Mouse (Mus musculus): ENCODE measurements around the gene Gpr55. TPM values are rescaled to one million over a fixed set of nuclear protein-coding genes. Genes with fewer than 3 reads are reported as not detected.

Gene Gpr55
- polyA plus RNA-seq, 1 experiment from 2014 or later, result not detected

- DNase-seq (ENCODE audit: low spot score), result no peak
- H3K9me3 ChIP-seq (replicated peaks), result no peaks in the 10 kb centered on the region
- peaks cover 38% of the 10 kb centered on the region for H3K4me1 ChIP-seq
- no peak overlapping the region for H3K27ac ChIP-seq (replicated peaks)
- H3K4me3 ChIP-seq, result no peak overlapping the region
- WGBS, result 93% methylated on average over 5 of the region's 5 CpGs
- no peaks in the 10 kb centered on the region for H3K27me3 ChIP-seq (ENCODE audit: low read depth, poor library complexity, severe bottlenecking)
- no peaks in the 10 kb centered on the region for H3K36me3 ChIP-seq
Measured at GRCm38 (mm10) chr1:85925183-85925582, 35.6 kb downstream of the Gpr55 start.

GRCm38 (mm10) chr1:85922865-85923211 is 38.0 kb downstream of the Gpr55 start:
- H3K9me3 ChIP-seq (replicated peaks), result no peaks in the 10 kb centered on the region
- DNase-seq (ENCODE audit: low spot score), result no peak
- H3K27ac ChIP-seq (replicated peaks), result no peak overlapping the region
- H3K4me3 ChIP-seq, result no peak overlapping the region
- WGBS, result 74% methylated on average over 5 of the region's 5 CpGs
- H3K36me3 ChIP-seq, result no peaks in the 10 kb centered on the region
- peaks cover 30% of the 10 kb centered on the region for H3K4me1 ChIP-seq
- no peaks in the 10 kb centered on the region for H3K27me3 ChIP-seq (ENCODE audit: low read depth, poor library complexity, severe bottlenecking)

GRCm38 (mm10) chr1:85922127-85922864 is 38.5 kb downstream of the Gpr55 start:
- H3K27ac ChIP-seq (replicated peaks), result no peak overlapping the region
- no peaks in the 10 kb centered on the region for H3K27me3 ChIP-seq (ENCODE audit: low read depth, poor library complexity, severe bottlenecking)
- peaks cover 31% of the 10 kb centered on the region for H3K4me1 ChIP-seq
- H3K36me3 ChIP-seq, result no peaks in the 10 kb centered on the region
- WGBS, result 66% methylated on average over 7 of the region's 7 CpGs
- no peaks in the 10 kb centered on the region for H3K9me3 ChIP-seq (replicated peaks)
- no peak for DNase-seq (ENCODE audit: low spot score)
- H3K4me3 ChIP-seq, result no peak overlapping the region

- Histone ChIP-seq H3K27me3 (ENCODE audit: low read depth, poor library complexity, severe bottlenecking) (no peaks in the 10 kb centered on the region), H3K36me3 (no peaks in the 10 kb centered on the region), H3K4me1 (peaks cover 37% of the 10 kb centered on the region), H3K27ac (replicated peaks) (no peak overlapping the region), H3K9me3 (replicated peaks) (no peaks in the 10 kb centered on the region), H3K4me3 (no peak overlapping the region)
- 84% methylated on average over 7 of the region's 7 CpGs for WGBS
- no peak for DNase-seq (ENCODE audit: low spot score)
Measured at GRCm38 (mm10) chr1:85921725-85922124, 39.1 kb downstream of the Gpr55 start.

GRCm38 (mm10) chr1:85919621-85920020 is 41.2 kb downstream of the Gpr55 start:
- WGBS, result 88% methylated on average over 7 of the region's 7 CpGs

GRCm38 (mm10) chr1:85916830-85917450 is 43.9 kb downstream of the Gpr55 start:
- Histone ChIP-seq H3K27ac (replicated peaks) (peak overlapping the region; percentile 71), H3K4me3 (no peak overlapping the region)
- WGBS, result 19% methylated on average over 4 of the region's 4 CpGs

More at GRCm38 (mm10) chr1:85919621-85920020, 41.2 kb downstream of the Gpr55 start:
- H3K4me1 ChIP-seq, result peaks cover 43% of the 10 kb centered on the region
- H3K27me3 ChIP-seq (ENCODE audit: low read depth, poor library complexity, severe bottlenecking), result no peaks in the 10 kb centered on the region
- H3K27ac ChIP-seq (replicated peaks), result no peak overlapping the region
- DNase-seq (ENCODE audit: low spot score), result no peak
- no peaks in the 10 kb centered on the region for H3K9me3 ChIP-seq (replicated peaks)
- no peak overlapping the region for H3K4me3 ChIP-seq
- H3K36me3 ChIP-seq, result no peaks in the 10 kb centered on the region

GRCm38 (mm10) chr1:85915890-85916289 is 44.9 kb downstream of the Gpr55 start:
- Histone ChIP-seq H3K27ac (replicated peaks) (no peak overlapping the region), H3K4me3 (no peak overlapping the region)

More at GRCm38 (mm10) chr1:85916830-85917450, 43.9 kb downstream of the Gpr55 start:
- H3K36me3 ChIP-seq, result no peaks in the 10 kb centered on the region
- no peaks in the 10 kb centered on the region for H3K27me3 ChIP-seq (ENCODE audit: low read depth, poor library complexity, severe bottlenecking)
- DNase-seq (ENCODE audit: low spot score), result peak; percentile 78
- peaks cover 29% of the 10 kb centered on the region for H3K4me1 ChIP-seq
- no peaks in the 10 kb centered on the region for H3K9me3 ChIP-seq (replicated peaks)

GRCm38 (mm10) chr1:85913078-85913755 is 47.6 kb downstream of the Gpr55 start:
- DNase-seq (ENCODE audit: low spot score), result no peak
- Histone ChIP-seq H3K4me1 (peaks cover 21% of the 10 kb centered on the region), H3K27me3 (ENCODE audit: low read depth, poor library complexity, severe bottlenecking) (no peaks in the 10 kb centered on the region), H3K27ac (replicated peaks) (no peak overlapping the region), H3K36me3 (peaks cover 23% of the 10 kb centered on the region), H3K4me3 (no peak overlapping the region), H3K9me3 (replicated peaks) (no peaks in the 10 kb centered on the region; the same call in 1 of the 2 replicates)
- WGBS, result 95% methylated on average over 7 of the region's 7 CpGs

More at GRCm38 (mm10) chr1:85915890-85916289, 44.9 kb downstream of the Gpr55 start:
- Histone ChIP-seq H3K4me1 (peaks cover 25% of the 10 kb centered on the region), H3K27me3 (ENCODE audit: low read depth, poor library complexity, severe bottlenecking) (no peaks in the 10 kb centered on the region), H3K36me3 (0 out of 2 replicates have a peak, but pooled peaks cover 4% of the 10 kb centered on the region), H3K9me3 (replicated peaks) (no peaks in the 10 kb centered on the region; the same call in 1 of the 2 replicates)
- DNase-seq (ENCODE audit: low spot score), result no peak

- no peak for DNase-seq (ENCODE audit: low spot score)
- no peaks in the 10 kb centered on the region; the same call in 1 of the 2 replicates for H3K9me3 ChIP-seq (replicated peaks)
- 84% methylated on average over 13 of the region's 13 CpGs for WGBS
- H3K4me1 ChIP-seq, result no peaks in the 10 kb centered on the region
- H3K36me3 ChIP-seq, result peaks cover 65% of the 10 kb centered on the region
- no peaks in the 10 kb centered on the region for H3K27me3 ChIP-seq (ENCODE audit: low read depth, poor library complexity, severe bottlenecking)
- H3K4me3 ChIP-seq, result no peak overlapping the region
- H3K27ac ChIP-seq (replicated peaks), result no peak overlapping the region
Measured at GRCm38 (mm10) chr1:85908754-85909590, 51.8 kb downstream of the Gpr55 start.

GRCm38 (mm10) chr1:85906892-85907291 is 53.9 kb downstream of the Gpr55 start:
- 95% methylated on average over 12 of the region's 12 CpGs for WGBS
- no peak overlapping the region for H3K4me3 ChIP-seq
- no peak for DNase-seq (ENCODE audit: low spot score)
- H3K4me1 ChIP-seq, result peaks cover 3% of the 10 kb centered on the region; the same call in 1 of the 2 replicates
- no peaks in the 10 kb centered on the region for H3K27me3 ChIP-seq (ENCODE audit: low read depth, poor library complexity, severe bottlenecking)
- peaks cover 83% of the 10 kb centered on the region for H3K36me3 ChIP-seq
- no peak overlapping the region for H3K27ac ChIP-seq (replicated peaks)
- H3K9me3 ChIP-seq (replicated peaks), result no peaks in the 10 kb centered on the region; the same call in 1 of the 2 replicates

GRCm38 (mm10) chr1:85902108-85902561 is 58.7 kb downstream of the Gpr55 start:
- WGBS, result 86% methylated on average over 7 of the region's 7 CpGs
- DNase-seq (ENCODE audit: low spot score), result no peak
- Histone ChIP-seq H3K27ac (replicated peaks) (no peak overlapping the region), H3K9me3 (replicated peaks) (no peaks in the 10 kb centered on the region), H3K4me3 (no peak overlapping the region), H3K4me1 (peaks cover 50% of the 10 kb centered on the region), H3K36me3 (peaks cover 54% of the 10 kb centered on the region), H3K27me3 (ENCODE audit: low read depth, poor library complexity, severe bottlenecking) (no peaks in the 10 kb centered on the region)

- DNase-seq (ENCODE audit: low spot score), result no peak
- Histone ChIP-seq H3K4me3 (no peak overlapping the region), H3K9me3 (replicated peaks) (no peaks in the 10 kb centered on the region), H3K27me3 (ENCODE audit: low read depth, poor library complexity, severe bottlenecking) (no peaks in the 10 kb centered on the region), H3K36me3 (peaks cover 49% of the 10 kb centered on the region), H3K27ac (replicated peaks) (no peak overlapping the region), H3K4me1 (peaks cover 55% of the 10 kb centered on the region)
- WGBS, result 87% methylated on average over 3 of the region's 3 CpGs
Measured at GRCm38 (mm10) chr1:85901516-85902107, 59.2 kb downstream of the Gpr55 start.

Measured in midbrain, embryonic 10.5 days (tissue).